Mouse (Mus musculus) CH12.LX (cell line): ENCODE data around the gene Ugt1a6a. TPM values are rescaled to one million over a fixed set of nuclear protein-coding genes. Genes with fewer than 3 reads are reported as not detected.
A peak's percentile ranks its signal among the peaks of the same experiment; 100 is the strongest.

Experiments
- DNase-seq: peaks from one replicate; pipeline ENCODE4 v3.0.0-alpha.2; 2013; ENCODE audit errors: extremely low read depth
- H3K27ac ChIP-seq: 2 replicates; pipeline ENCODE4 v1.5.1; 2012; ENCODE audit warnings: low read depth, mild to moderate bottlenecking, control low read depth, moderate library complexity; ENCODE audit not compliant: insufficient read depth
- H3K27me3 ChIP-seq: replicated peaks from 2 replicates; pipeline ENCODE3; 2012; ENCODE audit warnings: inconsistent platforms
- H3K36me3 ChIP-seq, 2 experiments: replicated peaks in 1 of 2; 2 replicates each; pipeline versions ENCODE3 to v1.6.1; 2012; ENCODE audit warnings: inconsistent platforms in 1 of 2, low read length in 1 of 2, mild to moderate bottlenecking in 1 of 2, mixed read lengths in 1 of 2, moderate library complexity in 1 of 2; ENCODE audit not compliant: control insufficient read depth in 1 of 2, insufficient read depth in 1 of 2
- H3K4me1 ChIP-seq, 2 experiments: 2 replicates each; pipeline ENCODE4 v1.6.1; 2012; ENCODE audit warnings: inconsistent platforms in 1 of 2, moderate library complexity in 1 of 2; ENCODE audit not compliant: insufficient read depth in 2 of 2, control insufficient read depth in 1 of 2
- H3K4me2 ChIP-seq: 2 replicates; pipeline ENCODE4 v1.6.1; 2012; ENCODE audit warnings: low read depth, mild to moderate bottlenecking, control low read depth; ENCODE audit not compliant: poor library complexity, insufficient read depth, severe bottlenecking
- H3K4me3 ChIP-seq, 3 experiments: fragments of 150-350 bp in 1 of 3; sonication (generic) in 1 of 3; replicated peaks in 1 of 3; 2 replicates each; pipeline versions ENCODE3 to v1.5.1; 2011 to 2012; ENCODE audit warnings: low read depth in 2 of 3, low read length in 2 of 3, mild to moderate bottlenecking in 2 of 3, moderate library complexity in 2 of 3, control low read depth in 1 of 3, improper control_type of control experiment in 1 of 3, inconsistent platforms in 1 of 3, mixed read lengths in 1 of 3; ENCODE audit not compliant: poor library complexity in 1 of 3
- H3K79me2 ChIP-seq: replicated peaks from 2 replicates; pipeline ENCODE4 v1.6.1; 2012; ENCODE audit warnings: mild to moderate bottlenecking, moderate library complexity; ENCODE audit not compliant: control insufficient read depth, poor library complexity, insufficient read depth, severe bottlenecking; ENCODE audit errors: extremely low read depth
- H3K9ac ChIP-seq: 2 replicates; pipeline ENCODE4 v1.6.1; 2012; ENCODE audit warnings: low read depth, mild to moderate bottlenecking, control low read depth, moderate library complexity; ENCODE audit not compliant: insufficient read depth
- H3K9me3 ChIP-seq: replicated peaks from 2 replicates; pipeline ENCODE3; 2012; ENCODE audit warnings: low read length, inconsistent platforms, mixed read lengths
- CHD1 ChIP-seq: IDR thresholded peaks from 2 replicates; pipeline ENCODE4 v1.6.1; 2012; ENCODE audit warnings: low read depth, low read length, improper control_type of control experiment, inconsistent platforms
- CTCF ChIP-seq, 2 experiments: IDR thresholded peaks in 1 of 2; conservative IDR thresholded peaks in 1 of 2; 2 replicates each; pipeline ENCODE4 v1.5.1; 2011 to 2012; ENCODE audit warnings: low read depth in 2 of 2, low read length in 2 of 2, improper control_type of control experiment in 1 of 2, inconsistent platforms in 1 of 2, mild to moderate bottlenecking in 1 of 2, moderate library complexity in 1 of 2
- E2F4 ChIP-seq: IDR thresholded peaks from 2 replicates; pipeline ENCODE4 v1.6.1; 2011; ENCODE audit warnings: low read depth, low read length, improper control_type of control experiment; ENCODE audit not compliant: insufficient replicate concordance
- EP300 ChIP-seq: IDR thresholded peaks from 2 replicates; pipeline ENCODE4 v1.6.1; 2011; ENCODE audit warnings: low read length, improper control_type of control experiment
- HCFC1 ChIP-seq: IDR thresholded peaks from 2 replicates; pipeline ENCODE4 v1.6.1; 2012; ENCODE audit warnings: low read depth, mild to moderate bottlenecking, inconsistent platforms, low read length, improper control_type of control experiment
- IRF4 ChIP-seq: IDR thresholded peaks from 2 replicates; pipeline ENCODE4 v1.6.1; 2014; ENCODE audit warnings: low read depth, mild to moderate bottlenecking, inconsistent platforms, low read length, improper control_type of control experiment
- JUN ChIP-seq: IDR thresholded peaks from 2 replicates; pipeline ENCODE4 v1.6.1; 2011; ENCODE audit warnings: low read depth, mild to moderate bottlenecking, low read length, improper control_type of control experiment, moderate library complexity; ENCODE audit not compliant: insufficient read depth
- JUND ChIP-seq: conservative IDR thresholded peaks from 2 replicates; pipeline ENCODE4 v1.6.1; 2011; ENCODE audit warnings: low read depth, low read length, improper control_type of control experiment
- KAT2A ChIP-seq: IDR thresholded peaks from 2 replicates; pipeline ENCODE4 v1.6.1; 2012; ENCODE audit warnings: low read length, improper control_type of control experiment, inconsistent platforms; ENCODE audit not compliant: insufficient replicate concordance
- MAZ ChIP-seq: IDR thresholded peaks from 2 replicates; pipeline ENCODE4 v1.6.1; 2012; ENCODE audit warnings: low read depth, mild to moderate bottlenecking, inconsistent platforms, low read length, improper control_type of control experiment, moderate library complexity
- MEF2A ChIP-seq: IDR thresholded peaks from 2 replicates; pipeline ENCODE4 v1.6.1; 2014; ENCODE audit warnings: low read depth, mild to moderate bottlenecking, inconsistent platforms, low read length, improper control_type of control experiment, borderline replicate concordance
- MYC ChIP-seq: IDR thresholded peaks from 2 replicates; pipeline ENCODE4 v1.6.1; 2011; ENCODE audit warnings: low read depth, mild to moderate bottlenecking, improper control_type of control experiment, low read length
- NELFE ChIP-seq: IDR thresholded peaks from 2 replicates; pipeline ENCODE4 v1.6.1; 2011; ENCODE audit warnings: low read depth, low read length, improper control_type of control experiment
- NRF1 ChIP-seq: IDR thresholded peaks from 2 replicates; pipeline ENCODE4 v1.6.1; 2014; ENCODE audit warnings: low read depth, mild to moderate bottlenecking, inconsistent platforms, low read length, improper control_type of control experiment, moderate library complexity
- PAX5 ChIP-seq: IDR thresholded peaks from 2 replicates; pipeline ENCODE4 v1.6.1; 2012; ENCODE audit warnings: low read length, inconsistent platforms, mixed read lengths
- POLR2A ChIP-seq: IDR thresholded peaks from 2 replicates; pipeline ENCODE4 v1.6.1; 2011; ENCODE audit warnings: low read depth, mild to moderate bottlenecking, improper control_type of control experiment, low read length
- POLR2AphosphoS2 ChIP-seq: IDR thresholded peaks from 2 replicates; pipeline ENCODE4 v1.6.1; 2011; ENCODE audit warnings: low read depth, low read length, improper control_type of control experiment
- RAD21 ChIP-seq: IDR thresholded peaks from 2 replicates; pipeline ENCODE4 v1.6.1; 2011; ENCODE audit warnings: low read depth, mild to moderate bottlenecking, low read length, improper control_type of control experiment, moderate library complexity
- SMC3 ChIP-seq: IDR thresholded peaks from 2 replicates; pipeline ENCODE4 v1.6.1; 2011; ENCODE audit warnings: low read depth, low read length, improper control_type of control experiment
- TBP ChIP-seq: conservative IDR thresholded peaks from 2 replicates; pipeline ENCODE4 v1.6.1; 2011; ENCODE audit warnings: low read depth, low read length, improper control_type of control experiment
- TCF12 ChIP-seq: IDR thresholded peaks from 2 replicates; pipeline ENCODE4 v1.6.1; 2014; ENCODE audit warnings: low read depth, mild to moderate bottlenecking, inconsistent platforms, low read length, improper control_type of control experiment
- UBTF ChIP-seq: IDR thresholded peaks from 2 replicates; pipeline ENCODE4 v1.6.1; 2012; ENCODE audit warnings: low read depth, mild to moderate bottlenecking, inconsistent platforms, low read length, improper control_type of control experiment, moderate library complexity
- USF2 ChIP-seq: conservative IDR thresholded peaks from 2 replicates; pipeline ENCODE4 v1.6.1; 2011; ENCODE audit warnings: low read depth, low read length, improper control_type of control experiment
- ZC3H11A ChIP-seq: IDR thresholded peaks from 2 replicates; pipeline ENCODE4 v1.6.1; 2012; ENCODE audit warnings: low read depth, mild to moderate bottlenecking, inconsistent platforms, low read length, improper control_type of control experiment
- ZKSCAN1 ChIP-seq: IDR thresholded peaks from 2 replicates; pipeline ENCODE4 v1.6.1; 2012; ENCODE audit warnings: low read depth, inconsistent platforms, low read length, improper control_type of control experiment, borderline replicate concordance
- ZNF384 ChIP-seq: IDR thresholded peaks from 2 replicates; pipeline ENCODE4 v1.6.1; 2012; ENCODE audit warnings: low read depth, low read length, improper control_type of control experiment, inconsistent platforms
- dilution Hi-C: fragments of 300-500 bp; cut with MboI; formaldehyde crosslinking; loops from 2 replicates; pipeline ENCODE4 v1.14.3; 2020; ENCODE audit warnings: low sequenced_read_pairs; ENCODE audit not compliant: extremely low pct_unique_long_range_greater_than_20kb, extremely low pct_ligation_motif_present
- in situ Hi-C: fragments of 300-500 bp; cut with MboI; formaldehyde crosslinking; loops from 3 replicates; pipeline ENCODE4 v1.14.3; 2019; ENCODE audit warnings: low sequenced_read_pairs, low pct_ligation_motif_present, low pct_unique_long_range_greater_than_20kb, mixed read lengths
- polyA plus RNA-seq: library from polyadenylated mRNA; unstranded; fragments of >175 nt; gene quantifications from 2 replicates; pipeline ENCODE4 v1.2.1, GENCODE M21; 2012; ENCODE audit warnings: low read depth; ENCODE audit not compliant: insufficient read length
- total RNA-seq, 2 experiments: library from RNA; depleted of rRNA; stranded (reverse); fragments of 300-350 nt in 1 of 2; fragments of >200 nt in 1 of 2; gene quantifications; 2 replicates each; pipeline ENCODE4 v1.2.3; 2012 to 2014

Gene Ugt1a6a
- total and polyA plus RNA-seq, 3 experiments = 0.19 to 0.43 (median 0.30) TPM

- no peak for TF ChIP-seq JUND
- TF ChIP-seq IRF4 = no peak
- no peak for TF ChIP-seq JUN
- TF ChIP-seq TCF12 = no peak
- TF ChIP-seq EP300 = no peak
Observed at GRCm38 (mm10) chr1:88217144-88217543, 82.5 kb downstream of the Ugt1a6a start (continued).

DNA sequence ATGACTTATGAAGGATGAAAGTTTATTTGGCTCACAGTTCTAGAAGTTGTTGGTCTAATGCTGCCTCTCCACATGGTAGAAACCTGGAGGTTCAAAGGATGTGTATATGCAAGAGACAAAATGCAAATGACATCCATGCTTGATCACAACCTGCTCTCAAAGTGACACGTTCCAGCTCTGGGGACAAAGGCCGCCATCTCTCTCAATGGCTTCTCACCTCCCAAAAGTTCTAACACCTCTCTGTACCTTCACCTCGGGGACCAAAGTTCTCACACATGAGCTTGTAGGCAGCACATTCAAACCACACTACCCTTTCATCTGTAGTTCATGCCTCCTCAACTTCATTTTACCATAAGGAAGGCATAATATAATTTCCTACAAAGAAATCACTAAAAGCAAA lies 83.0 kb downstream of the Ugt1a6a start:
- Histone ChIP-seq H3K36me3 (no peaks in the 10 kb centered on the region), H3K4me1 (no peaks in the 10 kb centered on the region), H3K27me3 (no peaks in the 10 kb centered on the region), H3K9ac (no peak overlapping the region), H3K79me2 (no peaks in the 10 kb centered on the region), H3K9me3 (peaks cover 74% of the 10 kb centered on the region), H3K27ac (no peak overlapping the region), H3K4me3 (no peak overlapping the region), H3K4me2 (no peak overlapping the region)
- DNase-seq = peak; percentile 7
- TF ChIP-seq E2F4 = no peak
- TF ChIP-seq NELFE = no peak
- no peak for TF ChIP-seq ZKSCAN1
- TF ChIP-seq ZC3H11A = no peak
- no peak for TF ChIP-seq TBP
- TF ChIP-seq POLR2AphosphoS2 = no peak
- no peak for TF ChIP-seq MAZ
- no peak for TF ChIP-seq MYC
- TF ChIP-seq IRF4 = no peak
- no peak for TF ChIP-seq PAX5
- no peak for TF ChIP-seq UBTF
- TF ChIP-seq CTCF (conservative IDR thresholded peaks at IDR 0.05 in 1 of 2, IDR thresholded peaks at IDR 0.05 in 1 of 2; ENCODE audit: low read depth in 2 of 2, low read length in 2 of 2) = no peak
- TF ChIP-seq JUN = no peak
- dilution Hi-C loops = no loop called here
- in situ Hi-C loops = no loop called here

DNA sequence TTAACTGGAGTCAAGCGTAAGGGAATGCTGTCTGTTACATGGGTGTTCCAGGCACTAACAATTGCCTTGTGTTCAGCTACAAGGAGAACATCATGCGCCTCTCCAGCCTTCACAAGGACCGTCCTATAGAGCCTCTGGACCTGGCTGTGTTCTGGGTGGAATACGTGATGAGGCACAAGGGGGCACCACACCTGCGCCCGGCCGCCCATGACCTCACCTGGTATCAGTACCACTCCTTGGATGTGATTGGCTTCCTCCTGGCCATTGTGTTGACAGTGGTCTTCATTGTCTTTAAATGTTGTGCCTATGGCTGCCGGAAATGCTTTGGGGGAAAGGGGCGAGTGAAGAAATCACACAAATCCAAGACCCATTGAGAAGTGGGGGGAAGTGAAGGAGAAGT lies 83.4 kb downstream of the Ugt1a6a start:
- Histone ChIP-seq H3K79me2 (no peaks in the 10 kb centered on the region), H3K4me3 (no peak overlapping the region), H3K9me3 (peaks cover 69% of the 10 kb centered on the region), H3K27me3 (no peaks in the 10 kb centered on the region), H3K9ac (no peak overlapping the region), H3K36me3 (no peaks in the 10 kb centered on the region), H3K4me1 (no peaks in the 10 kb centered on the region), H3K27ac (no peak overlapping the region), H3K4me2 (no peak overlapping the region)
- dilution Hi-C loops = no loop called here
- in situ Hi-C loops = no loop called here
- TF ChIP-seq ZNF384 = no peak
- no peak for TF ChIP-seq IRF4
- no peak for TF ChIP-seq JUN
- no peak for TF ChIP-seq SMC3
- TF ChIP-seq KAT2A = no peak
- TF ChIP-seq UBTF = no peak
- no peak for TF ChIP-seq NRF1
- no peak for TF ChIP-seq HCFC1
- no peak for TF ChIP-seq MEF2A
- TF ChIP-seq RAD21 = no peak
- TF ChIP-seq CHD1 = no peak
- no peak for TF ChIP-seq USF2
- no peak for TF ChIP-seq POLR2A
- DNase-seq = peak; percentile 2
